Mouse (Mus musculus) leukemia stem cell, adult 10-12 weeks (primary cell): ENCODE data around the gene Gps2. TPM values are rescaled to one million over a fixed set of nuclear protein-coding genes. Genes with fewer than 3 reads are reported as not detected.

ENCODE experiments used
- polyA plus RNA-seq: library from polyadenylated mRNA; stranded (reverse); fragments of >175 nt; gene quantifications from 2 replicates; pipeline ENCODE4 v1.2.3, GENCODE M21; 2012; ENCODE audit warnings: low replicate concordance

The Gps2 gene
- polyA plus RNA-seq: 157 and 339 TPM in 2 replicates

GRCm38 (mm10) chr11:69913554-69914371 lies at the start of gene Gps2:
Gene Gps2, plus strand, starts transcription at chr11:69913888.

GRCm38 (mm10) chr11:69877878-69878277 lies 35.8 kb upstream of the Gps2 start, which contains the start of gene Tmem95:
Gene Tmem95, minus strand, starts transcription at chr11:69878018.

GRCm38 (mm10) chr11:69880853-69881603 lies 32.7 kb upstream of the Gps2 start, which contains the start of gene Kctd11:
Gene Kctd11, minus strand, starts transcription at chr11:69881406.

GRCm38 (mm10) chr11:69895291-69895690 lies 18.4 kb upstream of the Gps2 start, which contains the start of gene Acap1:
Gene Acap1, minus strand, starts transcription at chr11:69895539.

GRCm38 (mm10) chr11:69900471-69901405 lies 12.9 kb upstream of the Gps2 start, which contains the start of the genes 2810408A11Rik and Neurl4:
Gene 2810408A11Rik, minus strand, starts transcription at chr11:69900987.
Gene Neurl4, plus strand, starts transcription at chr11:69901072.

GRCm38 (mm10) chr11:69921114-69922011 lies 7.7 kb downstream of the Gps2 start, which contains the start of gene Eif5a:
Gene Eif5a, minus strand, starts transcription at chr11:69921958.

GRCm38 (mm10) chr11:69935137-69935879 lies 21.6 kb downstream of the Gps2 start, which contains the start of gene Ybx2:
Gene Ybx2, plus strand, starts transcription at chr11:69935796.

GRCm38 (mm10) chr11:69948066-69948762 lies 34.5 kb downstream of the Gps2 start, which contains the start of gene Slc2a4:
Gene Slc2a4, minus strand, starts transcription at chr11:69948188.

GRCm38 (mm10) chr11:69964650-69965270 lies 51.1 kb downstream of the Gps2 start, which contains the start of gene Cldn7:
Gene Cldn7, plus strand, starts transcription at chr11:69964779.

Other genes with a start within 250 kb of the Gps2 start
- 26.6 and 82.4 TPM in 2 replicates for gene Cd68, start 247.7 kb upstream of the Gps2 start, polyA plus RNA-seq
- gene Eif4a1, start 241.5 kb upstream of the Gps2 start, polyA plus RNA-seq: 226 and 408 TPM in 2 replicates
- 128 and 137 TPM in 2 replicates for gene Senp3, start 231.8 kb upstream of the Gps2 start, polyA plus RNA-seq
- gene Tnfsf13, start 228.1 kb upstream of the Gps2 start, polyA plus RNA-seq: 2.3 and 5.0 TPM in 2 replicates
- 9.0 and 9.7 TPM in 2 replicates for gene Tnfsf12, start 218.0 kb upstream of the Gps2 start, polyA plus RNA-seq
- 6.6 and 8.1 TPM in 2 replicates for gene Tnfsfm13, start 217.8 kb upstream of the Gps2 start, polyA plus RNA-seq
- gene Polr2a, start 155.3 kb upstream of the Gps2 start, polyA plus RNA-seq: 92.9 and 194 TPM in 2 replicates
- gene Slc35g3, start 151.9 kb upstream of the Gps2 start, polyA plus RNA-seq: not detected in 2 replicates
- gene Zbtb4, start 148.0 kb upstream of the Gps2 start, polyA plus RNA-seq: 38.9 and 47.4 TPM in 2 replicates
- 0.18 and 0.20 TPM in 2 replicates for gene Chrnb1, start 117.9 kb upstream of the Gps2 start, polyA plus RNA-seq
- 0.07 and 0.47 TPM in 2 replicates for gene Fgf11, start 112.0 kb upstream of the Gps2 start, polyA plus RNA-seq
- not detected in 2 replicates for gene Tmem102, start 108.3 kb upstream of the Gps2 start, polyA plus RNA-seq
- 0.07 TPM in 1 of 2 replicates, not detected in the other for gene Gm39566, start 98.6 kb upstream of the Gps2 start, polyA plus RNA-seq
- not detected in 2 replicates for gene Spem2, start 95.4 kb upstream of the Gps2 start, polyA plus RNA-seq
- gene Spem1, start 91.7 kb upstream of the Gps2 start, polyA plus RNA-seq: not detected in 2 replicates
- 3.7 and 5.0 TPM in 2 replicates for gene Nlgn2, start 76.1 kb upstream of the Gps2 start, polyA plus RNA-seq
- 531 and 1,176 TPM in 2 replicates for gene Tmem256, start 75.4 kb upstream of the Gps2 start, polyA plus RNA-seq
- 64.9 and 78.2 TPM in 2 replicates for gene Plscr3, start 67.5 kb upstream of the Gps2 start, polyA plus RNA-seq
- 2.0 and 2.3 TPM in 2 replicates for gene Tnk1, start 55.2 kb upstream of the Gps2 start, polyA plus RNA-seq
- not detected in 2 replicates for gene Tmem95, start 35.9 kb upstream of the Gps2 start, polyA plus RNA-seq
- 1.4 and 2.2 TPM in 2 replicates for gene Kctd11, start 32.5 kb upstream of the Gps2 start, polyA plus RNA-seq
- gene Acap1, start 18.3 kb upstream of the Gps2 start, polyA plus RNA-seq: 28.9 and 53.7 TPM in 2 replicates
- 0.18 and 0.33 TPM in 2 replicates for gene 2810408A11Rik, start 12.9 kb upstream of the Gps2 start, polyA plus RNA-seq
- 131 and 182 TPM in 2 replicates for gene Neurl4, start 12.8 kb upstream of the Gps2 start, polyA plus RNA-seq
- gene Eif5a, start 8.1 kb downstream of the Gps2 start, polyA plus RNA-seq: 1,855 and 2,103 TPM in 2 replicates
- gene Ybx2, start 21.9 kb downstream of the Gps2 start, polyA plus RNA-seq: 0.99 TPM in 1 of 2 replicates, not detected in the other
- gene Slc2a4, start 34.3 kb downstream of the Gps2 start, polyA plus RNA-seq: 2.4 and 14.7 TPM in 2 replicates
- gene Cldn7, start 50.9 kb downstream of the Gps2 start, polyA plus RNA-seq: 0.62 TPM in 1 of 2 replicates, not detected in the other
- gene Ctdnep1, start 67.3 kb downstream of the Gps2 start, polyA plus RNA-seq: 151 and 407 TPM in 2 replicates
- gene Elp5, start 68.6 kb downstream of the Gps2 start, polyA plus RNA-seq: 7.0 and 11.8 TPM in 2 replicates
- 126 and 157 TPM in 2 replicates for gene Gabarap, start 77.3 kb downstream of the Gps2 start, polyA plus RNA-seq
- gene Phf23, start 81.9 kb downstream of the Gps2 start, polyA plus RNA-seq: 43.8 and 51.3 TPM in 2 replicates
- 32.3 and 38.3 TPM in 2 replicates for gene Dvl2, start 86.7 kb downstream of the Gps2 start, polyA plus RNA-seq
- gene Acadvl, start 101.5 kb downstream of the Gps2 start, polyA plus RNA-seq: 24.5 and 26.3 TPM in 2 replicates
- gene Dlg4, start 103.1 kb downstream of the Gps2 start, polyA plus RNA-seq: 4.8 and 5.4 TPM in 2 replicates
- not detected in 2 replicates for gene Asgr1, start 140.2 kb downstream of the Gps2 start, polyA plus RNA-seq
- not detected in 2 replicates for gene Asgr2, start 178.8 kb downstream of the Gps2 start, polyA plus RNA-seq
- gene Mgl2, start 216.4 kb downstream of the Gps2 start, polyA plus RNA-seq: not detected in 2 replicates
- 1.8 TPM in 1 of 2 replicates, not detected in the other for gene Clec10a, start 242.3 kb downstream of the Gps2 start, polyA plus RNA-seq